In genomic region chr16:96996854-96997253, GRCm38 (mm10) we compare ENCODE assay signal across 9 mouse cellular contexts.
DNase-seq lines count a peak whose midpoint lies in the region; ATAC-seq lines count a peak whose summit lies in the region.
"Had no signal": no experiment of that assay in that cellular context is flagged by ENCODE, and none has a peak within 500 bp of the region (broad histone marks: within the 10 kb centered on the region; RNA-seq: fewer than 3 reads in every experiment).

No protein-coding gene starts in this region.

- no peak overlapping the region for H3K9ac ChIP-seq in heart, embryonic 12.5 days
- no peak overlapping the region for H3K9ac ChIP-seq in midbrain, embryonic 15.5 days

- H3K4me2 ChIP-seq in heart, embryonic 12.5 days: no peak overlapping the region
- no peak overlapping the region for H3K4me2 ChIP-seq in midbrain, embryonic 15.5 days

- H3K27ac ChIP-seq in heart, embryonic 12.5 days (ENCODE audit: poor library complexity, severe bottlenecking): no peak overlapping the region
- H3K27ac ChIP-seq in midbrain, embryonic 15.5 days: peak overlapping the region; percentile 27

- H3K9me3 ChIP-seq in heart, embryonic 12.5 days (replicated peaks): no peaks in the 10 kb centered on the region
- no peaks in the 10 kb centered on the region for H3K9me3 ChIP-seq in midbrain, embryonic 15.5 days

- H3K27me3 ChIP-seq in heart, embryonic 12.5 days (replicated peaks): no peaks in the 10 kb centered on the region
- no peaks in the 10 kb centered on the region for H3K27me3 ChIP-seq in midbrain, embryonic 15.5 days (replicated peaks)

- no peak overlapping the region for H3K4me3 ChIP-seq in heart, embryonic 12.5 days
- H3K4me3 ChIP-seq in midbrain, embryonic 15.5 days: no peak overlapping the region
- H3K4me3 ChIP-seq: myocyte had no signal

- ATAC-seq in heart, embryonic 12.5 days (ENCODE audit: insufficient number of reproducible peaks, low FRiP score): no peak
- no peak; the same call in 1 of the 2 replicates for ATAC-seq in midbrain, embryonic 15.5 days (replicated peaks)

- 73% methylated on average over 3 of the region's 3 CpGs for WGBS in heart, embryonic 12.5 days
- WGBS in midbrain, embryonic 15.5 days: 34% methylated on average over 3 of the region's 3 CpGs

- DNase-seq in heart, adult 18-20 months: peak; percentile 40 to 63
- peak; percentile 64 for DNase-seq in adrenal gland, postnatal 25 days
- peak; percentile 53 to 79 for DNase-seq in frontal cortex, postnatal 36 days (ENCODE audit: low spot score in 2 of 2)
- peak; percentile 47 to 60 for DNase-seq in kidney, postnatal 4 days
- no peak for DNase-seq in spleen, postnatal 10 days (ENCODE audit: low spot score in 2 of 2)
- DNase-seq in spleen, postnatal 36 days (ENCODE audit: low spot score in 2 of 2): no peak

- no peaks in the 10 kb centered on the region for H3K4me1 ChIP-seq in heart, embryonic 12.5 days (replicated peaks)
- H3K4me1 ChIP-seq in midbrain, embryonic 15.5 days: peaks cover 12% of the 10 kb centered on the region

- H3K36me3 ChIP-seq in heart, embryonic 12.5 days: no peaks in the 10 kb centered on the region
- no peaks in the 10 kb centered on the region for H3K36me3 ChIP-seq in midbrain, embryonic 15.5 days (replicated peaks)

Comparison
In these comparisons a context has a peak if more than half of its experiments do, and no peak if none do; other contexts are left out.
1. DNase-seq: peak in heart, adult 18-20 months (2 of 2), adrenal gland, postnatal 25 days (single experiment), frontal cortex, postnatal 36 days (2 of 2) and kidney, postnatal 4 days (2 of 2); none in spleen, postnatal 10 days (0 of 2) and spleen, postnatal 36 days (0 of 2).